Mouse (Mus musculus) brain, embryonic 14.5 days (tissue): ENCODE results near the gene Lamc1. TPM values are rescaled to one million over a fixed set of nuclear protein-coding genes. Genes with fewer than 3 reads are reported as not detected.

Experiments used
- DNase-seq: peaks from one replicate; pipeline ENCODE4 v3.0.0-alpha.2; 2011; ENCODE audit warnings: low read depth
- CTCF ChIP-seq: fragments of 200-500 bp; IDR thresholded peaks from 2 replicates; pipeline ENCODE4 v1.5.1; 2012; ENCODE audit warnings: inconsistent platforms, mild to moderate bottlenecking, moderate library complexity, borderline replicate concordance; ENCODE audit not compliant: insufficient read depth, insufficient read length; ENCODE audit errors: extremely low read depth
- POLR2A ChIP-seq: fragments of 200-500 bp; IDR thresholded peaks from 2 replicates; pipeline ENCODE4 v1.6.1; 2012; ENCODE audit warnings: mild to moderate bottlenecking, inconsistent platforms, borderline replicate concordance; ENCODE audit not compliant: poor library complexity, insufficient read depth, insufficient read length, severe bottlenecking; ENCODE audit errors: extremely low read depth
- polyA plus RNA-seq: library from polyadenylated mRNA; depleted of rRNA; stranded (reverse); fragments of >200 nt; gene quantifications from 2 replicates; pipeline ENCODE4 v1.2.3, GENCODE M21; 2012; rRNA removed

The Lamc1 gene
- 39.7 and 57.6 TPM in 2 replicates for polyA plus RNA-seq

- DNase-seq, result peak; percentile 97
Observed at GRCm38 (mm10) chr1:153332444-153333295, at the start of gene Lamc1. Gene Lamc1, minus strand, starts transcription at chr1:153332786.

GRCm38 (mm10) chr1:153380746-153381282, 48.2 kb upstream of the Lamc1 start:
- TF ChIP-seq CTCF, result no peak
- no peak for TF ChIP-seq POLR2A
- no peak for DNase-seq

More at GRCm38 (mm10) chr1:153332444-153333295, at the start of gene Lamc1:
- peak; percentile 88; the same call in 1 of the 2 replicates for TF ChIP-seq POLR2A
- no peak for TF ChIP-seq CTCF

GRCm38 (mm10) chr1:153379832-153380231, 47.2 kb upstream of the Lamc1 start:
- no peak for TF ChIP-seq CTCF
- no peak for TF ChIP-seq POLR2A
- DNase-seq, result no peak

- DNase-seq, result no peak
- TF ChIP-seq POLR2A, result no peak
- TF ChIP-seq CTCF, result no peak
Observed at GRCm38 (mm10) chr1:153378587-153378986, 46.0 kb upstream of the Lamc1 start.

GRCm38 (mm10) chr1:153376446-153376845, 43.9 kb upstream of the Lamc1 start:
- DNase-seq, result no peak
- TF ChIP-seq CTCF, result no peak
- TF ChIP-seq POLR2A, result no peak

GRCm38 (mm10) chr1:153374136-153374535, 41.5 kb upstream of the Lamc1 start:
- no peak for TF ChIP-seq POLR2A
- no peak for TF ChIP-seq CTCF

GRCm38 (mm10) chr1:153371846-153372245, 39.3 kb upstream of the Lamc1 start:
- DNase-seq, result no peak
- no peak for TF ChIP-seq CTCF
- no peak for TF ChIP-seq POLR2A

More at GRCm38 (mm10) chr1:153374136-153374535, 41.5 kb upstream of the Lamc1 start:
- DNase-seq, result no peak

GRCm38 (mm10) chr1:153369011-153369410, 36.4 kb upstream of the Lamc1 start:
- TF ChIP-seq POLR2A (no peak), CTCF (no peak)
- no peak for DNase-seq

- no peak for DNase-seq
- TF ChIP-seq POLR2A (no peak), CTCF (no peak)
Observed at GRCm38 (mm10) chr1:153367048-153367447, 34.5 kb upstream of the Lamc1 start.

GRCm38 (mm10) chr1:153361926-153362325, 29.3 kb upstream of the Lamc1 start:
- TF ChIP-seq POLR2A (no peak), CTCF (no peak)
- no peak for DNase-seq

- TF ChIP-seq CTCF, result no peak
- TF ChIP-seq POLR2A, result no peak
- DNase-seq, result no peak
Observed at GRCm38 (mm10) chr1:153360556-153360955, 28.0 kb upstream of the Lamc1 start.
